Mouse (Mus musculus): ENCODE data around the gene Syne1.

DNA sequence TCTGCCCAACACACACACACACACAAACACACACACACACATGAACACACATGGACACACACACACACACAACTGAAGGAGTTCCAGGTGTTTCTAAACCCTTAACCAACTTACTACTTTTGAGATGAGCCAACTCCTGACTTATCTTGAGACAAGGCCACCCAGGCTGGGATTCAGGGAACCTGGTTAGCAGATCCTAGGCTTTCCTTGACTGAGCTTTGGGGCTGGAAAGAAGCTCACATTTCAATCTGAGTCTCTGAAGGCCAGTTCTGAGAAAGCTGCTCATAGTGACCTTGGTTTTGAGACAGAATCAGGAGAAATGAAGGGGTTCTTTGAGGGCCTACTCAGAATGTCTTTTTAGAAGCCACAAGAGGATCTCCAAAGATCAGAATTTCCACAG lies 579.7 kb downstream of the Syne1 start:
- TF ChIP-seq CTCF (IDR thresholded peaks at IDR 0.05; ENCODE audit: insufficient read depth, low read depth, low read length): no peak
- no peak for TF ChIP-seq POLR2A (IDR thresholded peaks at IDR 0.05; ENCODE audit: insufficient read depth, low read depth, low read length)
